Mouse (Mus musculus) skeletal muscle tissue, adult 2 months (tissue): Measurements from ENCODE around the gene Drd3.

Experiments used
- DNase-seq: peaks from one replicate; pipeline ENCODE4 v3.0.0-alpha.2; 2012; ENCODE audit warnings: low read depth, low spot score

Gene Drd3

GRCm38 (mm10) chr16:43801137-43801536 lies 47.3 kb downstream of the Drd3 start:
- no peak for DNase-seq

- peak; percentile 62 for DNase-seq
Measured at GRCm38 (mm10) chr16:43801791-43802307, 48.0 kb downstream of the Drd3 start.

DNA sequence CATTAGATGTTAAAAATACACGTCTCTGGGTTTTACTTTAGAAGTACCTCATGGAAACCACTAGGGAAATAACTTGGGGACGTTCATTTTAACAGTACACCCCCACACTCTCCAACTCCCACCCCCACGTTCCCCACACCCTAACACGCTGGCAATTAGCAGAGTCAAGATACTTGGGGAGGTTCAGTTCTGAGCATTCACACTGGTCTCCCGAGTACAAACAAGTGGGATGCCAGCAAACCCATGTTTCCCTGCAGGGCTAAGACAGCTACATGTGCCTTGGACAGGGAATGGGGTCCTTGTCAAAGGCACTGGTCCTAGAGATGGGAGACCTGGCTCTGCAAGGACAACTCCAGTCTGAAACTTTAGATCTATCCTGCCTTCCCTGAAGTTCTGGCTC lies 48.6 kb downstream of the Drd3 start:
- no peak for DNase-seq

- no peak for DNase-seq
Measured at GRCm38 (mm10) chr16:43804364-43804763, 50.5 kb downstream of the Drd3 start.

DNA sequence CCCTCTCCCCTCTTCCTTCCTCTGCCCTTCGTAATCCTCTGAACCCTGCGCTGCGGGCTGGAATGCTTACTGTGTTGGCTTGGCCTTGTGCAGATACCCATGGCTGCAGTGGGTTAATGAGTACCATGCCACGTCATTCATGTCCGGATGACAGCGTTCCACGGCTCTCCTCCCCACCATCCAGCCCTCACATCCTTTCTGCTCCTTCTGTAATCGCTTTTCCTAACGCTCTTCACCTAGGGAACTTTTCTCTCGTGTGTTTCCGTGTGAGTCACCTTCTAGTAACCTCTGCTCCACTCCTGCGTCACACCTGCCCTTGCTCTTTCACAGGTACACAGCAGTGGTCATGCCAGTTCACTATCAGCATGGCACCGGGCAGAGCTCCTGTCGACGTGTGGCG lies 53.2 kb downstream of the Drd3 start:
- no peak for DNase-seq

- DNase-seq = no peak
Measured at GRCm38 (mm10) chr16:43809429-43809828, 55.6 kb downstream of the Drd3 start.

DNA sequence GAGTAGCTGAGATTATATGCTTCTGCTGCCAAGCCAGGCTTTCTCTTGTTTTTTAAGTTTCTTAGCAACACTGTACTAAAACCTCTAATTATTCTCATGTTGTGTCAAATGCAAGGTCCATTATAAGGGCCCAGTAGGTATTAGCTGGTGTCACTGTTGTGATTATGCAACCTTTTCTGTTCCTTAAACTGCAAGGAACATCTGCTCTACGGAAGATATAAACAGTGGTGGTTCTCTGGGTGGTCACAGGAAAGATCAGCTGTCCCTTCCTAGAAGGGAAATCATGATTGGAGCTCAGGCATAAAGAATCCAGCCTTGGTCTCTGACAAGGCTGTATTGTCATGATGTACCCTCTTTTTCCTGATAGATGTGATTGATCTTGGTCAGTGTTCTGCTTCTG lies 57.6 kb downstream of the Drd3 start:
- no peak for DNase-seq

- DNase-seq = no peak
Measured at GRCm38 (mm10) chr16:43814644-43815043, 60.8 kb downstream of the Drd3 start.

DNA sequence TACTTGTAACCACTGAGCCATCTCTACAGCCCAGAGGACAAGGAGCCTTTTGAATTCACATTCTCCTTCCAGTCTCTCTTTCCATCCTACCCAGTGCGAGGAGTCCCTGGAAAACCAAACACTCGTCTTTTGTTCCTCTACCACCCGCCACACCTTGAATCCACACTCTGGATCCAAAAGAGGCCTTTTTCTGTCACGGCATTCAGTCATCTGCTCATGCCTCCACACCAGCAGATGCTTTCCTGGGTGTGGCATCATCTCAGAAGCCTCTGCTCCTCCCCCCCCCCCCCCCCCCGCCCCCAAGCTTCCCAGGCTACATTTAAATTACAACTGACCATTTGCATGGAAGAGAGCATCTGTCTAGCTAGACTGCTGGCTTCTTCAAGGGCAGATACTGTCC lies 62.5 kb downstream of the Drd3 start:
- DNase-seq = no peak

DNA sequence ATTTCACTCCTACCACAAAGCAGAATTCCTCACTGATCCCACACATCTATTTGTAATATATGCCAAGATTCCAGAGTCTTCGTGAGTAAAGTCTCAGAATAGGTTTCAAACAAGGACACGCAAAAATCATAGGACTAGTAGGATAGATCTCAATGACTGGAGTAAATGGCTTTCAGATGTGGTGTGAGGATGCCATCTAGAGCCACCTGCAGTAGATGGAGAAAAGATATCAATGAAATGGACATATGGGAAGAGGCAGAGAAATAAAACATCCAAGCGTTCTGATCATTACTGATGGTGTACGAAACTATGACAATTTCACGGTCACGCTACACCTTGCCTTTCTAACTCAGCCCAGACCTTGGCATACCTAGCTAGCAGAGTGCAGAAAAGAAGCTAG lies 64.6 kb downstream of the Drd3 start:
- no peak for DNase-seq

DNA sequence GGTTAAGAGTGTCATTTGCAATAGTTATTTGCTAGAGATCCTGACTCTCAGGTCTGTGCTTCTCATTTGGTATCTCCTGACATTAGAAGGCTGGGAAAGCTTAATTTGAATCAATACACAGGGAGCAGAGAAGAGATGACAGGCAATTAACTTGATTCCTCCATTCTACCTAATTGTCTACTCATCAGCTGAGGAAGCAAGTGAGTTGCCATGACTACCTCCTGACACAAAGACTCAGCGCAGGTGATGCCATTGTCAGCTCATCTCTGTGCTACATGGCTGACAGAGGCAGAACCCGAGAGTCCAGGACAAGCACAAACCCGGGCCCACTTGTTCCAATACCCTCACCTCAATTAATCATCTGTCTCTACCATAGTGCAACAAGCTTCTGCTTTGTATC lies 73.7 kb downstream of the Drd3 start:
- DNase-seq = no peak

GRCm38 (mm10) chr16:43831957-43832356 lies 78.1 kb downstream of the Drd3 start:
- no peak for DNase-seq

DNA sequence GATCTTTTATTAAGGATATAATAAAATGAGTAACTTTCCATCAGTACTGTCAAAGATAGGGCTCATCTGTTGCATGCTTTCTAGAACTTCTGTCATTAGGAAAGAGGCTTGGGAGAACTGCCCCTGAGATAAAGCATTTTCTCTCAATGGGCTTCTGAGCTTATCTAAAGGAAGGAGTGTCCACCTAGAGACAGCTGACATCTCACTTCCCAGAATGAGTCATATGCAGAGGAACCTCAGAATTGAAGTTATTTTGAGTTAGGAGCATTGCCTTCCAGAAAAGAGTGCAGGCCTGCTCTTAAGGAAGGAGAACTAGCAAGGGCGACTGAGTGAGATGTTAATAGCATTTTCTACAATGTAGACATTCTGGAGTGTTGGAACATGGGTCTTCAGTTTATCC lies 87.4 kb downstream of the Drd3 start:
- no peak for DNase-seq

DNA sequence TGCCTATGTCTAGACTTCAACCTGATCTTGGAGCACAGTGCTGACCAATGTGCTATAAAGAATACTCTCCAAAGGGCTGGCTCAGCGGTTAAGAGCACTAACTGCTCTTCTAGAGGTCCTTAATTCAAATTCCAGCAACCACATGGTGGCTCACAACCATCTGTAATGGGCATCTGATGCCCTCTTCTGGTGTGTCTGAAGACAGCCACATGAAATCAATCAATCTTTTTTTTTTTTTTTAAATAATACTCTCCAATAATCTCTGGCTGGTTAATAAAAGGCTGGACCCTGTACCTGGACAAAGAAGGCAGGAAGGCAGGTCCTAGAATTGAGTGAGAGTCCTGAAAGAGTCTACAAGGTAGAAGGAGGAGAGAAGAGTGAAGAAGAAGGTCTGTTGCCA lies 96.0 kb downstream of the Drd3 start:
- DNase-seq = no peak

DNA sequence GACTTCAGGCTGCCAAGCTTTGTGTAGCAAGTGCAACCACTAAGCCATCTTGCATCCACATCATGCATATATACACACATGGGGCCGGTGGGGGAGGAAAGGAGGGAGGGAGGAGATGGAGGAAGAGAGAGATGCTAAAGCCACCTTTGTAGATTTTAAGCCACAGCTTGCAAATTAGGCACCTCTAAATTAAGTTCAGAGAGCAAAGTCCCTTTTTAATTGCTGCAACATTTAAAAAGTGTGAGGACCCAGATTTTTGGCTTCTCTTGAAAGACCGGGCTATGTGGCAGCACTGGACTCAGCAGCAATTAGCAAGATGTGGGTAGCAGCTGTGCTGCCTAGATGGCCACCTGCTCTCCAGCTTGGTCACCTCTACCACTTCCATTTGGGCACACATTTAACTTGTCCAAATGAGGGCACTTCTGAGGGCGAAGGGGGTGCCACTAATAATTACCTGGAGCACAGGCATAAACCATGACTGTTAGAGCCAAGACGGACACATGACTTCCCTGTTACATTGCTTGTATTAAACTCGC lies 105.2 kb downstream of the Drd3 start:
- no peak for DNase-seq

GRCm38 (mm10) chr16:43860624-43861023 lies 106.8 kb downstream of the Drd3 start:
- DNase-seq = no peak

DNA sequence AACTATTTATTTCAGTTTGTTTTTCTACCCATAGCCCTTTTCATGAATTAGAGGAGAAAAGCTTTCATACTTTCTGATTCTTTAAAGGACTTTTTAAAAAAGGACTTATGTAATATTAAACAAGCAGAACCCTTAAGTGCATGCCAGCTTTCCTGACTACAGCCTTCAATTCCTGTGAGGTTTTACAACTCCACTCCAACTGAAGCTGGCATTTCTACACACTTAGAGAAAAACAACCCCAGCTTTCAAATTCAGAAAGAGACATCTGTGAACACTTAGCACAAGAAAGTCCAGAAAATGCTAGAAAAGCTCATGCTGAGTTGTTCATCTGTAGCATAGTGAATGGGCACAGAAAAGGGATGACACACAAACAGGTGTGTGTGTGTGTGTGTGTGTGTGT lies 116.0 kb downstream of the Drd3 start:
- peak; percentile 18 for DNase-seq

DNA sequence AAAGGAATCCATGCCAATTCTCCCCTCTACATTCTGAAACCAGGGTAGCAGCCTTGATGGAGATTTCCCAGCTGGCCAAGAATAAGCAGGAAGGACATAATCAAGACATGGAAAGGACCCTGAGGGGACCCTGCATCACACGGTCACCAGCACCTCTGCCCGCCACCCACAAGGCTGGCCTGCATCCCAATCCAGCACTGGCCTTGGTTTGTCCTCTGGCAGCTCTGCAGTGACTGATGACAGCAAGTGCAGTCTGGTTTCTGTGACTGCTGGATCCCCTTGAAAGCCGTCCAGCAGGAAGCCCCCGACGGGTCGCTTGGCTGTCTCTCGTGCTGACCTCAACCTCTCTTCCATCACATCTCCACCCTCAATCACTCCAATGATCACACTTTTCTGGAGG lies 117.6 kb downstream of the Drd3 start:
- DNase-seq = no peak
